Mouse (Mus musculus) gastrocnemius, adult 2 months (tissue): ENCODE results near the gene Dixdc1. TPM values are rescaled to one million over a fixed set of nuclear protein-coding genes. Genes with fewer than 3 reads are reported as not detected.

Experiments
- DNase-seq: peaks from one replicate; pipeline ENCODE4 v3.0.0; 2022
- H3K27ac ChIP-seq: fragments of 200-600 bp; 2 replicates; pipeline ENCODE4 v1.8.1; 2022; ENCODE audit warnings: mild to moderate bottlenecking
- H3K4me3 ChIP-seq: fragments of 200-600 bp; 2 replicates; pipeline ENCODE4 v1.8.1; 2022; ENCODE audit warnings: mild to moderate bottlenecking, moderate library complexity
- CTCF ChIP-seq: fragments of 200-600 bp; IDR thresholded peaks from 2 replicates; pipeline ENCODE4 v1.8.1; 2022; ENCODE audit warnings: antibody characterized with exemption, mild to moderate bottlenecking, moderate library complexity
- intact Hi-C: fragments of 180-260 bp; cut with DNase I; formaldehyde crosslinking; loops from one replicate; pipeline ENCODE4 v1.15.1; 2025
- total RNA-seq, 2 experiments: library from RNA; stranded (reverse); gene quantifications; 2 replicates each; pipeline ENCODE4 v1.2.3; 2021

Gene Dixdc1
- total RNA-seq, 2 experiments from 2014 or later, result 2.6 to 4.7 TPM

DNA sequence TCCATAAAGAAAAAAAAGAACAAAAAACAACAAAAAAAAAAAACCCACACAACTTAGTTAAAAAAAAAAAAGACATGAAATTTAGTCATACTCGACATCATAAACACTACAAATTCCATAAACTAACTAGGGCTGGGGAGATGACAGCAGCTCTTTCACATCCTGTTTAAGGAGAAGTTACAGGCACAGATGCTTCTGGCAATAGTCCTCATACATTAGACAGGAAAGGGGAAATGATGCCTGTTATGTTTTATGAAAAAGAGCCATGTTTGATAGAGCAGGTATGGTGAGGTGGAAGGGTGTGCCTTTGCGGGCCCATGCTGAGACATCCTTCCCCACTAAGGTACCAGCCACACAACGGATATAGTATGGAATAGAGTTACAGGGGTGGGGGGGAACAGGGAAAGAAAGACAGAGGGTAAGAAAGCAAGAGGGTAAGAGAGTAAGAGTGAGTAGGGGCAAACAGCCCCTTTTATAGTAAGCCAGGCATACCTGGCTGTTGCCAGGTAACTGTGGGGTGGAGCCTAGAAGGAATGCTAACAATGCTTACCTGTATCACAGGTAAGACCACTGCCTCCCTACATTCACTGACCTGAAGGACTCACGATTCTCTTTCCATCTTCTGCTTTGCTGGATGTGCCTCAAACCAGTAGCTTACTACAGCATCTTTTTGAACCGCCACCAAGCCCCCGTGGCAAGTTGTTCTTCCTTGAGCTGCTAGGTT lies 22.4 kb upstream of the Dixdc1 start:
- intact Hi-C loops, result no loop called here
- Histone ChIP-seq H3K4me3 (no peak overlapping the region), H3K27ac (no peak overlapping the region)
- TF ChIP-seq CTCF, result no peak
- DNase-seq, result no peak

DNA sequence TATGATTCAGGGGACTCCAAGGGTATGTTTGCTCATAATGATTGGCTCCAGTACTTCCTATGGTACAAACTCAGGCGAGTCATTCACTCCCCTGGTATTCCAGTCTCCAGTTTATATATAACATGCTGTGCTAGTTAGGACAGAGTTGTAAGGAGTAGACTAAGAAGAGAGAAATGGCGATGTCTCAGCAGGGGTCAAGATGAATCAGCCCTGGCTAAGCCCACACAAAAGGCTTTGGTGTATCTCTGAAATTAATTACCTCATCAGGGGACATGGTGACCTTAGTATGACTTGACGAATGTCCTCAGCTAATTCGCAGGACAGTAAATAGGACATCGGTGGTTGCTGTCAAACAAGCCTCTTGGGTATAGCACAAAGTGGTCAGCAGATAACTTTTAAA lies 17.4 kb upstream of the Dixdc1 start:
- no peak overlapping the region; the same call in 1 of the 2 replicates for H3K27ac ChIP-seq

DNA sequence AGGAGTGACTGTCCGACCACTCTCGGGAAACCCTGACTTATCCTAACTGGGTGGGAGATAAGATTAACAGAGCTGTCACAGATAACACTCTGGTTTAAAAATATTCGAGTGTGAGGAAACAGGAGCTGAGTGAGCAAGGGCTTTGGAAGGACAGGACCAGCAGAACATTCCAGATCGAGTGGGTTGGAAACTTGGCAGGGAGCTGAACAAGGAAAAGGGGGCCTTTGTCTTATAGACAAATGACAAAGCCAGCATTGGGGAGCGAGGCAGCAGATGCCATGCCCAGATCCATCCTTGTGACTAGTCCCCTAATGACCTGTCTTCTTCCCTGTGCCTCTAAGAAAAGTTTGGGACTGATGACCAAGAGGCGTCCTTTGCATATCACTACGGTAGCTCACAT lies 14.6 kb upstream of the Dixdc1 start:
- no peak for DNase-seq
- TF ChIP-seq CTCF, result no peak
- Histone ChIP-seq H3K27ac (peak overlapping the region; percentile 97), H3K4me3 (peak overlapping the region; percentile 93)
- intact Hi-C loops, result loop anchor here (2.0 kb wide), 1 partner anchor 15 kb away; the partner anchor contains the start of gene Fdxacb1

More for the DNA sequence above, 17.4 kb upstream of the Dixdc1 start:
- H3K4me3 ChIP-seq, result no peak overlapping the region
- DNase-seq, result no peak
- intact Hi-C loops, result no loop called here
- TF ChIP-seq CTCF, result no peak

DNA sequence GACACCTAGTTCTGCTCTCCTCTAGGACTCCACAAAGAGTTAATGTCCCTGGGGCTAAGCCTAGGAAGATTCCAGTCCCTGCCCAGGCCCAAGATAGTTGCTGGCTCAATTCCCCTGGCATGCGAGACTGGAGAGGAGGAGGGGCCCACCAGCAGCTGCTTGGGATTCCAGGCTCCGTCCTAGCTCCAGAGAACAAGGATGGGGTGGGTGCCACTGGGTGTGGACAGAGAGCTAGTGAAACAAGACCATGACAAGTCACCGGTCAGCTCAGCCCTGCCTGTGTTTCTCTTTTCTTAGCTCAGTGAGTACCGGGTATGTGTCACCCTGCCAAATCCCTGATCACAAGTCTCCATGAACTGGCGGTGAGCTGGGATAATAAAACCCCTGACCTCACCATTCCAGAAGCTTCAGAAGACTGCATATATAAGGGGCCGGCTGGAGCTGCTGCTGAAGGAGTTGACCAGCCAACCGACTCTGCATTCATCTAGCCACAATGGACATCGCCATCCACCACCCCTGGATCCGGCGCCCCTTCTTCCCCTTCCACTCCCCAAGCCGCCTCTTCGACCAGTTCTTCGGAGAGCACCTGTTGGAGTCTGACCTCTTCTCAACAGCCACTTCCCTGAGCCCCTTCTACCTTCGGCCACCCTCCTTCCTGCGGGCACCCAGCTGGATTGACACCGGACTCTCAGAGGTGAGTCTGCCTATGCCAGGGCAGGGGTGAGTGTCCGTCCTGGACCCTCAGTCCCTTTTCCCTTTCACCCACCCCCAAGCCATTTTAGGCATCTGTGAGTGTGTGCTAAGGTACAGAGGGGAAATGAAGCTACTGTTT lies 13.7 kb upstream of the Dixdc1 start:
- TF ChIP-seq CTCF, result no peak
- DNase-seq, result peak; percentile 97
- intact Hi-C loops, result loop anchor here (2.0 kb wide), 1 partner anchor 16 kb away; the partner anchor contains the start of gene Fdxacb1
- Histone ChIP-seq H3K4me3 (peak overlapping the region; percentile 93), H3K27ac (peak overlapping the region; percentile 97)

DNA sequence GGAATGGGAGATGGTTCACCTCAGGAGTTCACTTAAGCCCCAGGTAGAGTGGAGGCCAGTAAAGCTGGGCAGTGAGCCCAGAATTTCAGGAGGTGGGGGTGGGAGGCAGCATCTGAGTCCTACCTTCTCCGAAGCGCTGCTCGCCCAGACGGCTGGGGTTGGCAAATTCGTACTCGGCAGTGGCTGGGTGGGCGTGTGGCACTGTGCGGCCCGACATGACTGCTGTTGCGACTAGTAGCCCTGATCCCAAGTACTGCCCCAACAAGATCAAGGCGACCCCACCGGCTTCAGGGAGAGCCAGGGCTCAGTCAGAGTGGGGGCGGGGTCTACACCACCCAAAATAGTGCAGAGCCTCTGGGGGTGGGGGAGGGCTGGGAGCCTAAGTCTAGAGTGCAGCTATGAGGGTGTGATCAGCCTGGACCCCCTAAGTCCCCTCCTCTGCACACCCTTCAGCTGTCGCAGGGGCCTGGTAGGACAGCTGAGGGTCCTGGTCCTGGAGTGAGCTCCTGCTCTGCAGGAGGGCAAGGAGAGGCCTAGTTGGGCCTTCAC lies 12.8 kb upstream of the Dixdc1 start, which contains the start of gene Hspb2:
Gene Hspb2 (minus strand): TSS at position 301 of the 549 bp plus-strand sequence.
- DNase-seq, result peak; percentile 83
- Histone ChIP-seq H3K27ac (peak within 1 kb of the TSS; percentile 97), H3K4me3 (peak within 1 kb of the TSS; percentile 93)
- TF ChIP-seq CTCF, result no peak
- intact Hi-C loops, result loop anchor here (2.0 kb wide), 1 partner anchor 17 kb away; the partner anchor contains the start of gene Fdxacb1

DNA sequence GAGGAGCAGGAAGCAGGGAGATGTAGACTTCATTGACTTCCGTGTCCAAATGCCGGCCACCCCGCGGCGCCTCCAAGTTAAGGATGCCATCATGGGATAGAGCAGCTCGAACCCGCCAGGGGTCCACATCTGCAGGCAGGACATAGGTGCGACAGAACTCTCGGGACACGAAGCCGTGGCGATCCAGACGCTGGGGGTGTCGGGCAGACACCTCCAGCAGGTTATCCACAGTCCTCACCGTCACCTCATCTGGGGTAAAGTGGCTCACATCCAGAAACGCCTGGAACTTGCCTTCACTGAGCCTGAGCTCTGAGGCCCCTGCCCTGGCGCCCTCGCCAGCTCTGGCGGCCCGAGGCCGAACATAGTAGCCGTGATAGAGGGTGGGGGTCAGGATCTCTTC lies 12.0 kb upstream of the Dixdc1 start, which contains the start of gene Cryab:
Gene Cryab (plus strand): TSS at position 3 of the 400 bp plus-strand sequence.
- no peak for TF ChIP-seq CTCF
- Histone ChIP-seq H3K4me3 (peak within 1 kb of the TSS; percentile 93), H3K27ac (peak within 1 kb of the TSS; percentile 97)
- DNase-seq, result peak; percentile 67
- intact Hi-C loops, result no loop called here

DNA sequence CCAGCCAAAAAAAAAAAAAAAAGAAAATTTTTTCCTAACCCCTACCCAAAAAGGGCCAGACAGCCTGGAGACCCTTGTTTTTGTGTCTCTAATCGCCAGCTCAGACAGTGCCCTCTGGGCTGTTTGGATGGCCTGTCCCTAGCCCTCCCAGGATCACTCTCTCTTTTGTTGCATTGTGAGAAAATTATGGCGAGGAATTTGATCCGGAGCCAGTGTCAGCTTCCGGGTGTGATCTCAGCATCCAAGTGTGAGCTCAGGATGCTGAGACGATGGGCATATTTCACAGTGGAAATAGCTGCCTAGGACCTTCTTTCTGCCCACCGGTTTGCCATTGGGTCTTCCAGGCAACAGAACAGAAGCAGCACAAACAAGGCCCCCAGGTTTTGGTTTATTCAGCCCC lies 11.4 kb upstream of the Dixdc1 start:
- no peak for TF ChIP-seq CTCF
- DNase-seq, result no peak
- intact Hi-C loops, result no loop called here
- Histone ChIP-seq H3K4me3 (peak overlapping the region; percentile 93), H3K27ac (peak overlapping the region; percentile 97)

DNA sequence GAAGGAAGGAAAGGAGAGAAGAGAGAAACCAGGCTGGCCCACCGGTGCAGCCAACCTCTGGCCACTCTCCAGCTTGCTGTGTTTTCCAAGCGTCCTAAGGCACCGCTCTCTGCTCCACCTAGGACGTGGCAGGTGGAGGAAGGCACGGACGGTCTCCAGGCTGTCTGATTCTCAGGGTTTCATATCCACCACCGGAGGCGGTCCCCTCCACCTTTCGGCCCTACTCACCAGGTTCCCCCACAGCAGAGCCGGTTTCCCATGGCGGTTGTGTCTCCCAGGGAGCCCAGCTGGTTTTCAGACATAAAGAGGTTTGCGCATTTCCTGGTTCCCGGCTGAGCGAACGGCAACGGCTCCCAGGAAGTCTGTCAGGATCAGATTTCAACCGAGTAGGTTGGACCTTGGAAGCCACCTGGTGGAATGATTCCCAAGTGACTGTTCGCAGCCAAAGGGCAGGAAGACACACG lies 6.9 kb upstream of the Dixdc1 start, which contains the start of gene 2310030G06Rik:
Gene 2310030G06Rik (minus strand): TSS at position 323 of the 464 bp plus-strand sequence.
- intact Hi-C loops, result no loop called here
- peak; percentile 27; the same call in 1 of the 2 replicates for TF ChIP-seq CTCF
- Histone ChIP-seq H3K4me3 (peak within 1 kb of the TSS; percentile 71), H3K27ac (peak within 1 kb of the TSS; percentile 85)
- peak; percentile 50 for DNase-seq

DNA sequence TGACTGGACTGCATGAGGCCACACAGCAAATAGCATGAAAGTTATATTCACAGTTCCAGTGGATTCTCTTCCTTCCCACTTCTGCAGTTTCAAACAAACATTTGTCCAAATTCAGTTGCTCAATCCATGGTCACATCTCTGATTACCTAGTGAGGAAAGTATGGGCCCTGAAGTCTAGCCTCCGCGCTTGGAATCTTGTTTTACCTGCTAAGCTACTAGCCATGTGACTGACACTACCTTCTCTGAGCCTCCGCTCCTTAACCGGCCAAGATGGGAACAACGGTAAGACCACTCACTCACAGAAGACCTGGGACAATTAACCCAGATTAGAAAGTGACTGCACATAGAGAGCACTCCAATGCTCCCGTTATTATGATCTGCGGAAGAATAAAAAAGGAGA lies 6.5 kb upstream of the Dixdc1 start:
- Histone ChIP-seq H3K4me3 (peak overlapping the region; percentile 71), H3K27ac (peak overlapping the region; percentile 85)
- TF ChIP-seq CTCF, result no peak
- intact Hi-C loops, result no loop called here
- no peak for DNase-seq

DNA sequence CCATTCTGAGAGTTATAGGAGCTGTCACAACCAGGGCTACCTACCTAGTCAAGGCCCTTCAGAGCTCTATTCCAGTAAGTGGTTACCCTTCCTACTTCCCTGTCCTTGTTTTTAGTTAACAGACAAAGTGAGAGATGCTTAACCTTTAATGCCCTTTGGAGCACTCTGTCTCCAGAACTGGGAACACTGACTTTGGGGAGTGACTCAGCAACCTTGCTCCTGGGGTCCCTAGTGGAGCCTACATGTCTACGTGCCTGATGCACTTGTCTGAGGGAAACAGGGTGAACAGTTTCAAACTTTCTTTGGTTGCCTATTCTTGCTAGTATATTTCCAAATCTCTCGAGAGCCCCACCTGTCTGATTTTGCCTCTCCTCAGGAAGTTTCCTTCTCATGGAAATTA lies 3.4 kb upstream of the Dixdc1 start:
- no peak for DNase-seq
- intact Hi-C loops, result no loop called here
- Histone ChIP-seq H3K27ac (peak overlapping the region; percentile 61), H3K4me3 (no peak overlapping the region)
- no peak for TF ChIP-seq CTCF

DNA sequence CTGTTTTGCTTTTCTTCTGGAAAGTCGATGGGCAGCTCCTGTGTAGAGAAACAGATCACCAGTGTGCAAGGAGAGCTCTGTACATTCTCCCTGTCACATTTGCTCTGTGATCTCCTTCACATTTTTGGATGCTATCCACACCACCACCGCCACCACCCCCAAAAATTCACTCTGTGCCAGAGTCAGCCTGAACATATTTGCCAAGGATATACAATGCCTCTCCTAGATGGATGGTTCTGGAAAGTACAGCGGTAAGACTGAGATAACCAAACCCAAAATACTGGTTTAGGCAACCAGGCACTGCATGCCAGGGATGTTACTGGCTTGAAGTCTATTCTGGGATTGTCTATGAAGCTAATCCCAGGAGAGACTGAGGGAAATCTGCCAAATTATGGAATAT lies 2.9 kb upstream of the Dixdc1 start:
- no peak for DNase-seq
- Histone ChIP-seq H3K27ac (peak overlapping the region; percentile 61), H3K4me3 (no peak overlapping the region)
- TF ChIP-seq CTCF, result no peak
- intact Hi-C loops, result no loop called here
